Mouse (Mus musculus): ENCODE measurements around the gene Myom1. TPM values are rescaled to one million over a fixed set of nuclear protein-coding genes. Genes with fewer than 3 reads are reported as not detected.

Myom1 gene
- polyA plus RNA-seq, 1 experiment from 2014 or later, result 208 TPM

Other genes with a start within 250 kb of the Myom1 start
- gene Tgif1, start 149.1 kb upstream of the Myom1 start, polyA plus RNA-seq (2014; fragmentation: Nextera tagmentation; extraction: Ambion mirVana), result 27.1 and 31.5 TPM in 2 replicates
- 878 and 906 TPM in 2 replicates for gene Myl12a, start 245 bp downstream of the Myom1 start, polyA plus RNA-seq (2014; fragmentation: Nextera tagmentation; extraction: Ambion mirVana)
- 21.9 and 22.5 TPM in 2 replicates for gene Lpin2, start 179.9 kb downstream of the Myom1 start, polyA plus RNA-seq (2014; fragmentation: Nextera tagmentation; extraction: Ambion mirVana)

All from heart, embryonic 11.5 days (tissue).